Mouse (Mus musculus): Measurements from ENCODE around the gene Mmp14. TPM values are rescaled to one million over a fixed set of nuclear protein-coding genes. Genes with fewer than 3 reads are reported as not detected.

The Mmp14 gene
- total RNA-seq, 2 experiments from 2014 or later, result 2.0 to 3.5 TPM

DNA sequence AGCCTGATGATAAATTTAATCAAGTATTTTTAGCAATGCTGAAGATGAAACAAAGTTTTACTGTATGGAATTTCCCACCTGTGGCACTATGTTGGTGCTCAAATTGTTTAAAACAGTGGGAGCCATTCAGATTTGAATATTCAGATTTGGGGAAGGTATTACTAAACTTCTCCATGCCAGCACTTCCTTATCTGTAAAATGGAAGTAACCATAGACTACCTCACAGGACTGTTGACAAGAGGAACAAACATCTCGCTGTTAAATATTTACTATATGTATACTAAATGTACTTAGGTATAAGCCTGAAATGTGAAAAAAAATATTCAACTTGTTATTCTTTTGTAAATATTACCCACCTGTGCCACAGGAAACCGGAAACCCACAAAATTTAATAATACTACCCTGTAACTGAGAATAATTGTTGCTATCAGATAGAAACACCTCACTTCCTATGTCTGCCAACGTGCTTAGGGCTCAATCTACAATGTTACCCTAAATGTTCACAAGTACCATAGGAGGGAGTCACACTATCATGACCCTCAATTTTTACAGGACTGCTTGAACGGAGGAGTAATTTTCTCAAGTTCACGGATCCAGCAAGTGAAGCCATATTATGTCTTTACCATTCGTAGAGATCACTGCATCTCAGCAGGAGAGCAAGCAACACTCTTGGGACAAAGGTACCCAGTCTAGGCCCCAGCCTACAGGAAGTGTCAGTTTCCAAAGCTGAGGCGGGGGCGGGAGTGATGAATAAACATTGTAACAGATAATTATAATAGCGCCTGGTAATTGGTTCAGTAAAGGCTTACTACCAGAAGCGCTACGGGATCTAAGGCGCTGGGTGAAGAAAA lies 31.9 kb downstream of the Mmp14 start:
- ATAC-seq (replicated peaks; ENCODE audit: low FRiP score, poor library complexity, severe bottlenecking), result peak; percentile 21

DNA sequence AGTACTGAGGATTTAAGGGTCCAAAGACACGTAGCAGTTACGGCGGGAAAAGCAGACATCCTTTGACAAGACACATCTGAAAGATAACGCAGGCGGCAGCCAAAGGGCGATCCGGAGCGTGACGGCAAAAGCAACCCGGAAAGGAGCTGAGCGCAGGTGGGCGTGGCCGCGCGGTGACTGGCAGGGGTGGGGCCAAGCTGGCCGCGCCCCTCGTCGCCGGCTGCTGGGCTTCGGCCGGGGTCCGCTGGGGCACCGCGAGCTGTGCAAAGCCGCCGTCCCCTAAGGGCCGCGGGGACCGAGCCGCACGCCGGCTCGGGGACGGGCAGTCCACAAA lies 32.5 kb downstream of the Mmp14 start, which contains the start of gene Lrp10:
Gene Lrp10, plus strand, starts transcription at position 179 of the 334 bp plus-strand sequence.
- ATAC-seq (replicated peaks; ENCODE audit: low FRiP score, poor library complexity, severe bottlenecking), result peak; percentile 89

- peak; percentile 85 for ATAC-seq (replicated peaks; ENCODE audit: low FRiP score, poor library complexity, severe bottlenecking)
Observed at GRCm38 (mm10) chr14:54464293-54465005, 33.0 kb downstream of the Mmp14 start.

- ATAC-seq (replicated peaks; ENCODE audit: low FRiP score, poor library complexity, severe bottlenecking), result no peak
Observed at GRCm38 (mm10) chr14:54471467-54471866, 40.1 kb downstream of the Mmp14 start.

GRCm38 (mm10) chr14:54472671-54473070 lies 41.3 kb downstream of the Mmp14 start:
- ATAC-seq (replicated peaks; ENCODE audit: low FRiP score, poor library complexity, severe bottlenecking), result no peak

DNA sequence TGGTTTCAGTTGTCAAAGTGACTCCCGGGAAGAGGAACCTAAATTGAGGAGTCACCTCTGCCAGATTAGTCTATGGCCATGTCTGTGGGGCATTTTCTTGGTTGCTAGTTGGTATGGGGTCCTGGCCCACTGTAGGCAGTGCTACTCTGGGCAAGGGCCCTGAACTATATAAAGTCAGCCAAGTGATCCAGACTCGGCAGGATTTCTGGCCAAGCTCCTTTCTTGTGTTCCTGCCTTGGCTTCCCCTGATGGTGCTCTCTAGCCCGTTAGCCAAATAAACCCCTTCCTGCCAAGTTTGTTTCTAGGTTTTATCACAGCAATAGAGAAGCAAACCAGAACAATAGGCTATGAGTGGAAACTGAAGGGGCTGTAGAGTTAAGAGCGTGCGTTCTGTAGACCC lies 43.3 kb downstream of the Mmp14 start:
- ATAC-seq (replicated peaks; ENCODE audit: low FRiP score, poor library complexity, severe bottlenecking), result no peak

DNA sequence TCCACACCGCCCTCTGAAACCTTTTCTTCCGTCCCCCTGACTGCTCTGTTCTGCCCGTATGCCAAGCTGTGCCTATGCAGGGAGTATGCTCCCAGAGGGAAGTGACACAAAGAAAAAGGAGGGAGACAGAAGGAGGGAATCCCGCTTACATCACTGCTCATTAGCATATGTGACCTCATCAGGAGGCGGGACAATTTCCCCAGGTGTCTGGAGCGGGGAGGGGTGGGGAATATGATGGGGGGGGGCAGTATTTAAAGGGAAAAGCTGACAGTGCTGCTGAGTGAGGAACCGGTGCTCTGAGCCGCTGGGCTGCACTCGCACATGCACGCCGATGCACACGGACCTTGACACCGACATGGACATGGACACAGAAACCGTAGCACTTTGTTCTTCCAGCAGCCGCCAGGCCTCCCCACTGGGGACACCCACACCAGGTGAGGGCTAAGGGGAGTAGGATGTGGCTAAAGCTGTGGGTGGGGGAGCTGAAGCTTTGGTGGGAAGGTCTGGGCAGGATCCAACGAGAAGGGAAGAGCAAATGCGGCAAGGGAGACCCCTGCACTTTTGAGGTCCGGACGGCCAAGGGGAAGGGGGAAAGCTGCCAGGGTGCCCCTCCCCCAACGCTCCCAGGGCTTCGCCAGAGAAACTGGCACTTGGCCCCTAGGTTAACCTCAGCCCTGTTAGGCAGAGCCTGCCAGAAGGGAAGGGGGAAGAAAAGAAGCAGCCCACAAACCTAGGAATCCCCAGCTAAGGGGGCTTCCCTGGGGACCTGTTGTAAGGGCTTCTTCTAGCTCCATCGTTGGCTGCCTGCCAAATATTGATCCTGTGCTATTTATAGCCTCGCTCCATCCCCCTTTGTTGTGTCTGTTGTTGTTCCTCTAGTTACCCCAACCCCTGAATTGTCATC lies 44.8 kb downstream of the Mmp14 start, which contains the start of gene Rem2:
Gene Rem2, plus strand, starts transcription at position 160 of the 904 bp plus-strand sequence.
- no peak for ATAC-seq (replicated peaks; ENCODE audit: low FRiP score, poor library complexity, severe bottlenecking)

GRCm38 (mm10) chr14:54477172-54477909 lies 45.9 kb downstream of the Mmp14 start:
- no peak for ATAC-seq (replicated peaks; ENCODE audit: low FRiP score, poor library complexity, severe bottlenecking)

- ATAC-seq (replicated peaks; ENCODE audit: low FRiP score, poor library complexity, severe bottlenecking), result no peak
Observed at GRCm38 (mm10) chr14:54479451-54479920, 48.1 kb downstream of the Mmp14 start.

DNA sequence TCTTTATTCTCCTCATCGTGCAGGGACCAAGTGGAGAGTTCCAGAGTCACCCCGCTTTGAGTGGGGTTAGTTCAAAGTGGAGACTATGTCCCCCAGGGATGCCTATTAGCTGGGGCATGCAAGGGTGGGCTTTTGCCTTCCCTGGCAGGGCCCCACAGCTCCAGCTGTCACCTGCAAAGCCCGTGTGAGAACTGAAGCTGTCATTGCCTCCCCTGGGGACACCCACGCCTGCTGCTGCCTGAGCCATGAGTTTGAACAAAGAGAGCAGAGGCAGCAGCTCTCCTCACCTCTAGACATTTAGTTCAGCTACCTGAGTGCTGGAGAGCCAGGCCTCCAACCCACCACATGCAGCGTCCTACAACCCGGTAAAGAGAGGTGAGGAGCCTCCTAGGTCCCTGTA lies 49.3 kb downstream of the Mmp14 start:
- ATAC-seq (replicated peaks; ENCODE audit: low FRiP score, poor library complexity, severe bottlenecking), result no peak

- no peak for ATAC-seq (replicated peaks; ENCODE audit: low FRiP score, poor library complexity, severe bottlenecking)
Observed at GRCm38 (mm10) chr14:54481402-54481801, 50.0 kb downstream of the Mmp14 start.

DNA sequence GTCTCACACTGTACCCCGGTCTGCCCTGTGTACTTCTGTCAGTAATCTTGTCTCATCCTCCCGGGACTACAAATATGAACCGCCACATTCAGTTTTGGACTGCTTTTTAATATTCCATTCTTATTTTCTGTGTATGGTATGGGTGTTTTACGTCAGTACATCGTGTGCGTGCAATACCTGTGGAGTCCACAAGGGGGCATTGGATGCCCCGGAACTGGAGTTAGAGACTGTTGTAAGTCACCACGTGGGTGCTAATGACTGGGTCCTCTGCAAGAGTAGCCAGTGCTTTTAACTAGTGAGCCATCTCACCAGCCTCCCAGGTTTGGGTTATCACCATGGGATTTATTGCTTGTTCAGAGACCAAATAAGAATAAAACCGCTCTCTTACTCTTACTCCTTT lies 51.1 kb downstream of the Mmp14 start:
- peak; percentile 74 for ATAC-seq (replicated peaks; ENCODE audit: low FRiP score, poor library complexity, severe bottlenecking)

GRCm38 (mm10) chr14:54485899-54486298 lies 54.5 kb downstream of the Mmp14 start:
- ATAC-seq (replicated peaks; ENCODE audit: low FRiP score, poor library complexity, severe bottlenecking), result peak; percentile 74

- ATAC-seq (replicated peaks; ENCODE audit: low FRiP score, poor library complexity, severe bottlenecking), result no peak
Observed at GRCm38 (mm10) chr14:54487732-54488131, 56.3 kb downstream of the Mmp14 start.

DNA sequence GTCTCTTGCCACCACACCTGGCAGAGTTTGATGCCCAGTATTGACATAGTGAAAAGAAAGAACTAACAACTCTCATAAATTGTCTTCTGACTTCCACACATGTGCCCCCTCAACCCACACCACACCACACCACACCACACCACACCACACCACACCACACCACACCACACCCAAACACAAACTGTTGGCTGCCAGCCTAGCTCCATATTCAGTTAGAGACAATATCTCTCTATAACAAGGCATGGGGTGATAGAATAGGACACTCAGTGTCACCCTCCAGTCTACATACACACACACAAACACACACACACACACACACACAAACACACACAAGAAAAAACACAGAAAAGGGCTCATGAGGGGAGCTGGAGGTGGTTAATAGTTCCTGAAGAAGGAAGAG lies 56.9 kb downstream of the Mmp14 start:
- no peak for ATAC-seq (replicated peaks; ENCODE audit: low FRiP score, poor library complexity, severe bottlenecking)

GRCm38 (mm10) chr14:54492345-54493131 lies 61.1 kb downstream of the Mmp14 start:
- ATAC-seq (replicated peaks; ENCODE audit: low FRiP score, poor library complexity, severe bottlenecking), result 0 out of 2 replicates have a peak, but pooled peaks have one; percentile 41

DNA sequence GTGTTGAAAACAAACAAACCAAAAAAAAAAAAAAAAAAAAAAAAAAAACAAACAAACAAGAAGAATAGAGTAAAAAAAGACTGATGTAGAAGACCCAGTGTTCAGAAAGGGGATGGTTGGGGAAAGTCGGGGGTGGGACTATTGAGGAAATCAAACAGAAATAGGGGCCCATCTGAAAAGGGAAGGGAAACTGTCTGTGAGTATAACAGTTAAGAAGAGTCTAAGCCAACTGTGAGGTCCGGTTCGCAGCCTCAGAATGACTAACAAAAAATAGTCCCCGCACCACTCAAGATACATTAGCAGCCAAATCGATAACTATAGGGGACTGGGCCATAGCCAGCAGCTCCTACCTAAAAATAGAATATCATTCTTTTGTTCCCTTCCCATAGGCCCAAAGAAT lies 61.8 kb downstream of the Mmp14 start:
- ATAC-seq (replicated peaks; ENCODE audit: low FRiP score, poor library complexity, severe bottlenecking), result no peak

GRCm38 (mm10) chr14:54494234-54494633 lies 62.8 kb downstream of the Mmp14 start:
- ATAC-seq (replicated peaks; ENCODE audit: low FRiP score, poor library complexity, severe bottlenecking), result peak; percentile 87

Data from erythroblast, adult 5-6 weeks (primary cell).